Mouse (Mus musculus) gastrocnemius, postnatal 4 days (tissue): ENCODE measurements around the gene Raver1. TPM values are rescaled to one million over a fixed set of nuclear protein-coding genes. Genes with fewer than 3 reads are reported as not detected.

Experiments used
- DNase-seq, 2 experiments: peaks; one replicate each; pipeline ENCODE4 v3.0.0; 2021 to 2022; ENCODE audit warnings: low spot score in 2 of 2, mixed read lengths in 2 of 2
- long read RNA-seq, 2 experiments: library from polyadenylated mRNA; stranded (forward); transcript quantifications; one replicate each; pipeline ENCODE4 v2.0.0; 2021
- total RNA-seq, 2 experiments: library from RNA; stranded (reverse); gene quantifications; 2 replicates each; pipeline ENCODE4 v1.2.3; 2021

The Raver1 gene
- 10 to 100 TPM; 33.0 to 37.3 TPM for total RNA-seq
- long read RNA-seq, experiment 1, transcript Raver1-201 (13 exons, 3,470 nt): major isoform, 16 of 28 reads
- long read RNA-seq, experiment 1, partial matches to known transcripts: 7 of 28 reads
- long read RNA-seq, experiment 1, other reads (novel, unspliced or antisense): 5 of 28 reads
- long read RNA-seq, experiment 2, transcript Raver1-201 (13 exons, 3,470 nt): major isoform, 23 of 39 reads
- long read RNA-seq, experiment 2, partial matches to known transcripts: 8 of 39 reads
- long read RNA-seq, experiment 2, other reads (novel, unspliced or antisense): 8 of 39 reads

DNA sequence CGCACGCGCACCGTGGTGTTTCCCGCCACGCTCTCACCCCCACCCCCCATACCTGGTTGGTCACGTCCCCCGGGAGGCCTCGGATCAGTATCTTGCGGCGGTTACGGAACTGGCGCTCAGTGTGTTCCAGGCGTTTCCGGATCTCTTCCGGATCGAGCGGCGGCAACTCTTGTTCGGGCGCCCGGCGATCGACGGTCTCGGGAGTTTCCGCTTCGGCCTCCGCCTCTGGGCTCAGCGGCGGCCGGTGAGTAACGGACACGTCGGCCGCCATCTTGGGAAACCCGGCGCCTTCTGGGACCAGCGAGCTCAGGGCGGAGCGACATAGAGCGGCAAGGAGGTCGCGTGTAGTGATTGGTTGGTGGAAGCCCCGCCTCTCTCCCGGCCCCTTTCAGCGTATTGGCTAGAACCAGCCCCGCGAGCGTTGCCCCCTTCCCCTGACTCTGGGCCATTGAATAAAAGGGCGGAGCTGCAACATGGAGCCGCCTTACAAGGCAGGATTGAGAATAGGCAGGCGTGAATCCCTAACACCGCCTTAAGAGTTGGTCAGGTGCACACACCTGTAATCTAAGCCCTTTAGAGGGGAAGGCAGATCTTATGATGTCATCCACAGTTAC lies at the start of gene Raver1, which contains the start of gene Gm38431:
Gene Raver1, minus strand, starts transcription at position 302 of the 614 bp plus-strand sequence.
Gene Gm38431, minus strand, starts transcription at position 291 of the 614 bp plus-strand sequence.
- peak; percentile 92 to 97 for DNase-seq

DNA sequence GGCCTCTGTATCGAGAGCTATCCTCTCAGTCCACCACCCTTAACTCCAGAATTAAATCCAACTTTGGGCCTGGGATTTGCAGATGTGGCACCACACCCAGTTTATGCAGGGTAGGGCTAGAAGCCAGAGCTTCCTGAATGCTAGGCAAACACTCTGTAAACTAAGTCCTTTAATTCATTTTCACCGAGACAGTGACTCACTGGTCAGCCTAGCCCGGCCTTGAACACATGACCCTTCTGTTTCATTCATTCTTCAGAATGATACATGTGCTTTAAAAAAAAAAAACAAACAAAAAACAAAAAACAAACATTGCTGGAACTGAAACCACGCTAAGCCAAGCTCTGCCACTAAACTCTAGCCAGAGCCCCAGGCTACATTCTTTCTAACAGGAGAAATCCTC lies 46.6 kb upstream of the Raver1 start:
- DNase-seq: no peak

DNA sequence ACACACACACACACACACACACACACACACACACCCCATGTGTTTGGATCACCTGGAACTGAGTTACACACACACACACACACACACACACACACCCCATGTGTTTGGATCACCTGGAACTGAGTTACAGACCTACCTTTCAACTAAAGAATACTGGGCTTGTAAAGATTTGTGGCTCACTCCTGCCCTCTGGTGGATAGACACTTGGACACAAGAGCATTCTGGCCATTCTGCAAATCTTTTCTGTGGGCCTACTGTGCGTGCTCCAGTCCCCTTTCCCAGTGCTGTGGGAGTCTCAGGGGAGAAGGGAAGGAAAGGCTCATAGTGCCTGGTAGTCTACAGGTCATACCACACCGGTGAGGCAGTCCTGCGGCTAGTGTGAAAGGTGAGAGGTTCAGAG lies 45.4 kb upstream of the Raver1 start:
- no peak for DNase-seq

DNA sequence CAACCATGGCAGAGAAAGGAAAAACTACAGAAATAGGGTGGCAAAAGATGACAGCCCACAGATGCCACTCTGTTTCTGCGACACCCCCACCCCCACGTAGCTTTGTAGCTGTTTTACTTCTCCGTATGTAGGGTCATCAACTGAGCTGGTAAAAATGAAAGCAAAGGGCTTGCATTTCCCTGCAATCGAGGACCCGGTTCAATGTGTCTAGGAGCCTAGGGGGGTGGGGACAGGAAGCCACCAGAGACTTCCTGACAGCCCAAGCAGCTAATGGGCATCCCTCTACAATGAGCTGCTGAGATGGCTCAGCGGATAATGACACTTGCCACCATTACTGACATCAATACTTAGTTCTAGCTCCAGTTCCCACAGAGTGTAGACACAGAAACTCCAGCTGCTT lies 44.6 kb upstream of the Raver1 start:
- no peak for DNase-seq

DNA sequence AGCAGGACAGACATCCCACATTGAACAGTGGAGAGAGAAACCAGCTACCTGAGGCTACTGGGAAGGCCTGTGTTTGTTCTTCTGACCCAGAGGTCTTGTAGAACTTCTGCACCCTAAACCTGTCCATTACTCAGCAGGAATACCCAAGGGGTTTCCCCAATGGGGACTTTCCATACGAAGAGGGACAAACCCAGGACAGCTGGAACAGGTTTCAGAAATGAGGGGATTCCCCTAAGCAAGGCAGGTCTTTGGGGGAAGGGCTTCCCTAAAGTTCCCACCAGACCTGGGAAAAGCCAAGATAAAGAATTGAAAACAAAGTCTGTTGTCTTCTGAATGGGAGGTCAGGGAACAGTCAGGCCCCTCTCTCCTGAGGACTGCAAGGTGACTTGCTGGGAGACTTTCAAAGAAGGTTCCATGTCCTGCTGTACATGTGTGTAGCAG lies 44.2 kb upstream of the Raver1 start:
- no peak for DNase-seq

DNA sequence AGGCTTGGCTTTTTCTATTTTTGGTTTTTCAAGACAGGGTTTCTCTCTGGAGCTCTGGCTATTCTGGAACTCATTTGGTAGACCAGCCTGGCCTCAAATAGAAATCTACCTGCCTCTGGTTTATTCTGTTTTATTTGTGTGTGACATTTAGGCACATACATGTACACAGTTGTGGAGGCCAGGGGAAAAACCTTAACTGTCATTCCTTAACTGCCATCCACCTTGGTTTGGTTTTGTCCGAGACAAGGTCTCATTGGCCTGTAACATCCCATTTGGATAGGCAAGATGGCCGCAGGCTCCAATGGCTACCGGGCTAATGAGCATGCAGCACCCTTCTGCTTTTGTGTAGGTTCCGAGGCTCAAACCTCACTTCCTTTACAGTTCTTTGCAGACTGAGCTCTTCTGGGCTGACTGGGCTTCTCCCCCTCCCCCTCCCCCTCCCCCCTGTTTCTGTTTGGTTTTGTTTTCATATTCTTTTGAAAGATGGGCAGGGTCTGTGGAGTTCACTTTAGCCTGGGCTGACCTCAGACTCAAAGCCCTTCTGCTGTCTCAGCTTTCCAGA lies 43.6 kb upstream of the Raver1 start:
- no peak for DNase-seq

DNA sequence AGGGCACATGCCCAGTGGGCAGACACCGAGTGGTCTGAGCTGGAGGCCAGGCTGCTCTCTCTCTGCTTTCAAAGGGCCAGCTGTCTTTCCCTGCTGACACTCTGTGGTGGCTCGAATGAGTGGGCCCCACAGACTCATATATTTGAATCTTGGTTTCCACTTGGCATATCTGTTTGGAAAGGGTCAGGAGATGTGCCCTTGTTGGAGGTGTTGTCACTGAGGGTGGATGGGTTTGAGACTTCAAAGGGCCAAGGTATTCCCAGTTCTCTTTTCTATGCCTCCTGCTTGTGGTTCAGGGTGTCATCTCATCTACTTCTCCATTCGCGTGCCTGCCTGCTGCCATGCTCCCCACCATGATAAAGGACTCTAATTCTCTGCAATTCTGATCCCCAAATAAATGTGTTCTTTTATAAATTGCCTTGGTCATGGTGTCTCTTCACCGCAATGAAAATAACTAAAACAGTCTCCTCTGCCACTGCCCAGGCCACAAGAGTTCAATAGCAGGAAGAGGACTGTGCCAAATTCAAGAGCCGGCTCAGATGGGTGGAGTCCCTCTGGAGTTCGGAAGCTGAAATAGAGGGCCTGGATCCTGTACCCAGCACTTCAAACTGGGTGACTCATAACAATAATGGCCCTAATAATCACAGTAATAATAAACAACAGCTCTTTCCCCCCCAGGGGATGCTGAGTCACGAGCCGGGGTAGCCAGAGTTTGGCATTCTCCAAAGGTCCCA lies 43.0 kb upstream of the Raver1 start:
- no peak for DNase-seq

DNA sequence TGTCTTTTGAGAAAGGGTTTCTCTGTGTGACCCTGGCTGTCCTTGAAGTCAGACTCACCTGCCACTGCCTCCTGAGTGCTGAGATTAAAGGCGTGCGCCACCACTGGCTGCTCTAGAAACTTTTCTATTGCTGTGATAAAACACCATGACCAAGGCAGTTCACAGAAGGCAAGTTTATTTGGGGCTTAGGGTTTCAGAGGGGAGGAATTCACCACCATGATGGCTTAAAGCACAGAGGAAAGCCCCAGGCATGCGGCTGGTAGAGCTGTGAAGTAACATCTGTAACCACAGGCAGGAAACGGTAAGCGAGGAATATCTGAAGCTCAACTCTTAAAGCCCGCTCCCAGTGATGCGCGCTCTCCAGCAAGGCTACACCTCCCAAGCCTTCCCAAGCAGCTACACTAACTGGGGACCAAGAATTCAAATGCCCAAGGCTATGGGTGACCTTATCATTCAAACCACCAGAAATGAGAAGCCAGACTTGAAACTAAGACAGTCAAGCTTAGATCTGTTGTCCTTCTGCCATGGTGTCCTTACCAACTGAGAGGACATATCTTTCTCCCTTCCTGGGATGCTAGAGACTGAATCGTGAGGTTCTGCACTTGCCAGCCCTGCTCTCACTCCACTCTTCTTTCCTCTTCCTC lies 41.4 kb upstream of the Raver1 start:
- no peak for DNase-seq

DNA sequence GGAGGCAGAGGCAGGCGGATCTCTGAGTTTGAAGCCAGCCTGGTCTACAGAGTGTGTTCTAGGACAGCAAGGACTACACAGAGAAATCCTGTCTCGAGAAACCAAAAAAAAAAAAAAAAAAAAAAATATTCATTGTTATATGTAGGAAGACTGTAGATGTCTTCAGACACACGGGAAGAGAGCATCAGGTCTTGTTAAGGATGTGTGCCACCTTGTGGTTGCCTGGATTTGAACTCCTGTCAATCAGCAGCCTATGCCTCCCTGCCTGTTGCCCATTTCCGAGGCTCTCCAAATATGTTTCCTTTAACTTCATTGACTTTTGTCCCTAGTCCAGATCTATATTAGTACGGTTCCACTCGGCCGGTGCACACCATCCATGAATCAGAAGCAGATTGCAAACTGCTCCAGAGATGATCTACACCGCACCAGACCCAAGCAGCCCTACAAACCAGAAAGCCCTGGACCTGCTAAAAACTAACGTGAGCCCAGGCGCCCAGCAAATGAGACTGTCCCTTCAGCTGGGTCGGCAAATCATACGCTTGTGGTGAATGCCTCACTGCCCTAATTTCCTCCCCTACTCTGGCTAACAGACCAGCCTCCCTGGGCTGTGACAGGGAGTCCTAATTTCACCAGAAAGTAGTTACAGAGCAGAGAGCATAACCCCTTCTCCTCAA lies 40.4 kb upstream of the Raver1 start:
- DNase-seq: no peak

DNA sequence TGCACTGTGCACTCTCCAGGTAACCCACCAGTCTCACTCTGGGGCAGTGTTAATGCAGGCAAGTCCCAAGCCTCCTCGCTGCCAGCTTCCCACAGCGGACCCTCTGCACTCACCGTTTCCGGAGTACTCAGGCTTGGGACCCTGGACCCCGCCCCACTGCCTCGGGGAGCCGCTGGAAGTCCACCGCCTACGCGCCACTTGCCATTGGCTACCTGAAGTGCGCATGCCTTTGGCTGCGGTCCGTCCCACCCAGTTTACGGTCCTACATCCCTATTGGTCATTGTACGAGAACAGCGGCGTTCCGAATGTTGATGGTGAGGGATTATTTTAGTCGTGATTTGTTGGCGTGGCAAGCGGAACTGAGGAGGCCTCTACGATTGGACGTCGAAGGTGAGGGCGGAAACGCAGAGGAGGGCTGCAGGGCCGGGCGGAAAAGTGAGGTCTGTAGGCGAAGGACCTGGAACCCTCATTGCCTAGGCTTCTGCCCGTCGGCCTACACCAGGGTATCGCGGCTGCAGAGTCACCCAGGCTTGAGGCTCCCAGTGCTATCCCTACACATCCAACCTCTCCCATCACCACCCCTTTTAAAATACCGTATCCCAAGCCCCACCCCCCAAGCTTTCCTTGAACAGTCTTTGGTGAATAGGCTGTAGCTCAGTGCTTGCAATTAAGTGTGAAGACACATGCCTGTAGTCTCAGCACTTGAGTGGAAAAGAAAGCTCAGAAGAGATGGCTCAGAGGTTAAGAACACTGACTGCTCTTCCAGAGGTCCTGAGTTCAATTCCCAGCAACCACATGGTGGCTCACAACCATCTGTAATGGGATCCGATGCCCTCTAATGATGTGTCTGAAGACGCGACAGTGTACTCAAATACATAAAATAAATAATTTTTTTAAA lies 39.5 kb upstream of the Raver1 start, which contains the start of gene Tyk2:
Gene Tyk2, minus strand, starts transcription at position 185 of the 898 bp plus-strand sequence.
- DNase-seq: peak; percentile 71 to 88

DNA sequence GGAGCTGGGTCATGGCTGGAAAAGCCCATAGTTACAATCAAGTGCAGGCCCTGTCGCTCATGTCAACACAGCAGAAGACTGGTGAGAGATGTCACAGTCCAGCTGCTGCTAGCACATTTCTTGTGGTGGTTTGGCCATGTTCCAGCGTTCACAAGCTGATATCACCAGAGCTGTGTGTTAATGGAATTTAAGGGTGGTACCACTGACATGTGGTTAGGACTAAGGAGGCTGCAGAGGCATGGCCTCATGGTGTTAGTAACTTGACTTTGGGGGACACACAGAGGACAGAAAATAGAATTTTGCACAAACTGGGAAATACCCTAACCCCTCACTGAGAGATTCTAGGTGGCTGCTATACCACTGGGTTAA lies 34.4 kb upstream of the Raver1 start:
- DNase-seq: no peak

DNA sequence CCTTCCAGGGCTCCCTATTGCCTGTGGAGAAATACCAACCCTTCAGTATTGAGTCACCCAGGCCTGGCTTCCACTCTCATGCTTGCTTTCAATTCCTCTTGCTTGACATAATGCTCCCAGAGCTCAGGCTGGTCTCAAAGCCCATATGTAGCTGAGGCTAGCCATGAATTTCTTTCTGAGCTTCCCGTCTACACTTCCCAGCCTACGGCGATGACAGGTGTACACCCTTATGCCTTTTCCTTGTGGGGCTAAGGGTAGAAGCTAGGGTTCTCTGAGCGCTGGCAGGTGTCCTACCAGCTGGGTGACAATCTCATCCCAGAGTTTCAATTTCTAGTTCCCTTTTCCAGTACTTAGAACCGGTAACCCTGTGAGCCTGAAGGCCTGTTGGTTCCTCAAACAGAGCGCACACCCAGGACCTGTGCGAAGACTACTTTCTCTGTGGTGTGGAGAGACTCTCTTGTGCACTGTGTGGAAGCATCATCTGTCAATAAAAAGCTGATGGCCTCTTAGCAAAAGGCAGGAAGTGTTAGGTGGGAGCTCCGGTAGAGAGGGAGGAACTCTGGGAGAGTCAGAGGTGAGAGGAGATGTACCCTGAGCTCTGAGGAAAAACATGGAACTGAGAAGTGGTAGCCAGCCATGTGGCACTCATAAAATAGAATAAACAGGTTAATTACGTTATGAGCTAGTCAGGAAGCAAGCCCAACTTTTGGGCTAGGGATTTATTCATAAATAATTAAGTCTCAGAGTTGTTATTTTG lies 33.9 kb upstream of the Raver1 start:
- DNase-seq: no peak

DNA sequence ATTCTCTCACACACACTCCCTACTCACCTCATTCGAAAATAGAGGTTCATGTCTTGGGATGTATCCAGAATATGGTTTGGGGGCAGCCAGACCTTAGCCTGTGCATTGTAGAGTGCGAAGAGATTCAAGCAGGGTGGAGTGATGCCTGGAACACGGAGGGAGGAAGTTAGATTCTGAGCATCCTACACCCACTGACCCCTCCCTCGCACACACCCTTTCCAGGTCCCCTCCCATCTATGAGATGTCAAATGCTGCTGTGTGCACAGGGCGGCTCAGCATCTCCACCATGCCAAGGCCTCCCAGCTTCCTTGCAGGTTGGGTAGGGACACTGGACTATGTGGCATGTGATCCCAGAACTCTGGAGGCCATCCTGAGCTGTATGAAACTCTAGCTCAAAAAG lies 33.0 kb upstream of the Raver1 start:
- DNase-seq: no peak

DNA sequence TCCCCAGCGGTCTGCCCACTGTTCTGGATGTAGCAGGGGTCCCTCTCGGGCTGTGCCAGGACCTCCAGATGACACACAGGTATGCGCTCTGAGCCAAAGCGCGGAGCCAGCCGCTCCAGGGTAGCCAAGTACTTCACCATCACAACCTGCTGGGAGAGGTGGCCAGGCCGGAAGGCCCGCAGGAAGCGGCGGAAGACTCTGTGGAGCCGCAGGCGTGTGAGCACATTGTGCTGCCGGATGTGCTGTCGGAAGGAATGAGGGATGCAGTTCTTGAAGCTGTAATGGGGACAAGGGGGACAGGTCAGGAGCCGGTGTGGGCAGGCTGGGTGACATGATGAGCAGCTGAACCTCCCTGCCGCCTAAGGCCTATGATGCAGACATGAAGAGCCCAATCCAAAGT lies 29.7 kb upstream of the Raver1 start:
- no peak for DNase-seq

DNA sequence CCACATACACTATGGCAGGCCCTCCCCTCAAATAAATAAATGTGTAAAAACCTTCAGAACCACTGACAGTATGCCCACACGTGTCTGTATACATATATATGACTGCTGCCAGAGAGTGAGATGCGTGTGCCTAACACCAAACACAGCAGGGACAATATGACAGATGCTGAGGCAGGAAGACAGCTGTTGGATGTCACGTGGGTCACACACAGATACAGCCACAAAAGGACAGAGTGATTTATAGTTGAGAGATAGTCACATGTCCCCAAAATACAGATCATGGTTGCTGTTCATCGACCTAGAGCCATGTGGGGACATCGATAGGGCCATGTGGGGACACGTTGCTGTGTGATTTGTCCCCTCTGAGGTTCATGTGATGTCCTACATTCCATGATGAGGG lies 25.3 kb upstream of the Raver1 start:
- DNase-seq: no peak

DNA sequence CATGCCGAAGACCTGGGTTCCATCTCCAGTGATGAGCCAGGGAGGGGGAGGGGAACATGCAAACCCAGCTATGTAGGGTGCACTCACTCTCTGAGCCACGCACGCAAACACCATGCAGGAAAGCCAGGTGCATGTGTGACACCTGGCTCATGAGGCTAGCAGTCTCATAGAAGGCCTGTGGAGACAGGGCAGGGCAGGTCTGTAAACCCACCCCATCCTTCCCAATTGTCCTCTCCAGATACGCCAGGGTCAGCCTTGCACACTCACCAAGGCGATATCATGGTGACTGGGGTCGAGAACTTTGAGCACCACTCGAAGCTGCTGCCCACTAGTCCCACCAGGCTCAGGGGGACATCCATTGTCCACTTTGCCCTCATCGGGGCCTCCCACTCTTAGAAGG lies 23.3 kb upstream of the Raver1 start:
- DNase-seq: no peak

DNA sequence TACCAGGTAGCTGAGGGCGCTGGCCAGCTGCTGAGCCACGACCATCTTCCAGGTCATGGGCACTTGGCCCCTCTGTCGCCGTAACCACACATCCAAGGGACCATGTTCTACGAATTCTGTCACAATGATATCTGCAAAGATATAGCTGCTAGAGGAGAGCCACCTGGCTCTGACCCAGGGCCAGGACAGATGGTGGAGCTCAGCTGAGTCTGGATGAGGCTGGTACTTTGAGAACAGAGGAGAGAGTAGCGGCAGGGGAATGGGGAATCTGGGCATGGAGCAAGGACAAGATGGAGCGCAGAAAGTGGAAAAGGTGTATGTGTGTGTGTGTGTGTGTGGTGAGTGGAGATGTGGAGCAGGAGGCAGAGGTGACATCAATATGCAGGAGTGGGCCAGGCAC lies 22.4 kb upstream of the Raver1 start:
- DNase-seq: no peak

DNA sequence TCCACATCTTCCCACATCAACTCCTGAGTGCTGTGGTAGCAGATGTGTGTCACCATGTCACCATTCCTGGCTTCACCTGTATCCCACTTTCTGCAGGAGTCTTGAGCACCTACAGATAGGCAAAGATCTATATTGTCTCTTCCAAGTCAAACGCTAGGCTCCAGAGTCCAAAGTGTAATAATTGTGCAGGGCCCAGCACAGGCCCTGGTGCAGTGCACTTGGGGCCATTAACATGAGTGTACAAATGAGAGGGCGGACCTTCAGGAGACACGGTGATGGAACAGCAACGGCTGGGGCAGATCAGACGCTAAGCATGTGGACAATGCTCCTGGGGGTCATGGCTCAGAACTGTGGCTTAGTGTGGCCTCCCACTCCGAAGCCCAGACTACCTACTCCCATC lies 21.9 kb upstream of the Raver1 start:
- DNase-seq: no peak

DNA sequence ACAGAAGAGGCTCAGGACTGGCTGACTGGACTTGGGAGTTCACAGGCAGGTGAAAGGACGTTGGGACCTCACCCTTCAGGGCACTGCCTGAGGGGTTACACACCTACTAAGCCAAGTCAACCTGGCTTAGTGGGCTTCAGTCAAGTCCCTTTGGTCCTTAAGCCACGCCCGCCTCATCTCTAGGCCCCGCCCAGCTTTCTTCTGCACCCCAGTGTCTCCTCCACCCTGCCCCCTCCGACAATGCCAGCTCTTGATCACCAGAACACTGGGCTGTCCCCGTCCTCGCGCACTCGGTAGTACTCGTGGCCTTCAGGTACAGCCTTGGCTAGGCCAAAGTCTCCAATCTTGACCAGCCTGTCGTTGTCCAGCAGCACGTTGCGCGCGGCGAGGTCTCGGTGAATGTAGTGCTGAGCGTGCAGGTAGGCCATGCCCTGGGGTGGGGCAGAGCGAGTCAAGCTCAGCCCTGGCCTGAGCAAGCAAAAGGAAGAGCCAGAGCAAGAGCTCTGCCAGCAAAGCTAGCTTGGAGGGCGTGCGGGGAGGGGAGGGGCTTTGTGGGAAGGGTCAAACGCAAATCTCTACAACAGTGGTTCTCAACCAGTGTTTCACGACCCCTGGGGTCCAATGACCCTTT lies 15.9 kb upstream of the Raver1 start:
- no peak for DNase-seq
